Mouse (Mus musculus): ENCODE results near the gene Fpr-rs7.

Gene Fpr-rs7

GRCm38 (mm10) chr17:20114126-20114525 is at the start of gene Fpr-rs7:
Gene Fpr-rs7, minus strand, starts transcription at chr17:20114226.
- DNase-seq (ENCODE audit: extremely low read depth, insufficient read length, low spot score), result no peak

DNA sequence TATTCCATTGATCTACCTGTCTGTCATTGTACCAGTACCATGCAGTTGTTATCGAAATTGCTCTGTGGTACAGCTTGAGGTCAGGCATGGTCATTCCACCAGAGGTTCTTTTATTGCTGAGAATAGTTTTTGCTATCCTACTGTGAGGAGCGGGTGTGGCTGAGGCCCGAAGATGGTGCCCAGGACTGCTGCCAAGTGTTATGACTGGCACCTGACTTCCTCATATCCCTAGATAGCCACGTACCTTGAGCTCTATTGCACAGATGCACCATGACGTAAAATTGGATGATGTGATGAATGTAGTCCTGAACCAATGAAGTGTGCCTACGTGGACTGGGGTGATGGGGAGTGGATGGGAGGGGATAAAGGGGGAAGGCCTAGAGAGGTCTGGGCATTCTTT is 39.9 kb downstream of the Fpr-rs7 start:
- DNase-seq (ENCODE audit: extremely low read depth, insufficient read length, low spot score), result no peak

- DNase-seq (ENCODE audit: extremely low read depth, insufficient read length, low spot score), result no peak
These were observed 42.2 kb downstream of the Fpr-rs7 start for GRCm38 (mm10) chr17:20071656-20072396.

Data from 3134 (cell line).